Mouse (Mus musculus): ENCODE data around the gene Ttc7b. TPM values are rescaled to one million over a fixed set of nuclear protein-coding genes. Genes with fewer than 3 reads are reported as not detected.
A peak's percentile ranks its signal among the peaks of the same experiment; 100 is the strongest.

The Ttc7b gene
- 100 to 1,000 TPM; 229 to 246 TPM for total RNA-seq (2021)

GRCm38 (mm10) chr12:100520794-100521186, at the start of gene Ttc7b:
Ttc7b (minus strand) TSS chr12:100520826.
- intact Hi-C loops (cut with DNase I): loop anchor here (5.0 kb wide), 1 partner anchor 333 kb away; no protein-coding TSS in a partner anchor

GRCm38 (mm10) chr12:100568831-100569230, 48.2 kb upstream of the Ttc7b start:
- intact Hi-C loops (cut with DNase I): no loop called here
- peak; percentile 57 to 64 for DNase-seq (ENCODE audit: low spot score in 2 of 2)

More at GRCm38 (mm10) chr12:100520794-100521186, at the start of gene Ttc7b:
- DNase-seq (ENCODE audit: low spot score in 2 of 2): peak; percentile 52 to 68

- intact Hi-C loops (cut with DNase I): no loop called here
- DNase-seq (ENCODE audit: low spot score in 2 of 2): no peak
These were observed 47.5 kb upstream of the Ttc7b start for GRCm38 (mm10) chr12:100568105-100568504.

- DNase-seq (ENCODE audit: low spot score in 2 of 2): peak in 1 of 2 experiments; percentile 39
- intact Hi-C loops (cut with DNase I): no loop called here
These were observed 47.0 kb upstream of the Ttc7b start for GRCm38 (mm10) chr12:100567627-100568026.

- intact Hi-C loops (cut with DNase I): no loop called here
- no peak for DNase-seq (ENCODE audit: low spot score in 2 of 2)
These were observed 33.0 kb upstream of the Ttc7b start for GRCm38 (mm10) chr12:100553675-100554074.

- DNase-seq (ENCODE audit: low spot score in 2 of 2): no peak
- intact Hi-C loops (cut with DNase I): no loop called here
These were observed 31.3 kb upstream of the Ttc7b start for GRCm38 (mm10) chr12:100551972-100552371.

GRCm38 (mm10) chr12:100544194-100544567, 23.6 kb upstream of the Ttc7b start:
- intact Hi-C loops (cut with DNase I): no loop called here
- no peak for DNase-seq (ENCODE audit: low spot score in 2 of 2)

GRCm38 (mm10) chr12:100543437-100544193, 23.0 kb upstream of the Ttc7b start:
- DNase-seq (ENCODE audit: low spot score in 2 of 2): no peak

GRCm38 (mm10) chr12:100542494-100542893, 21.9 kb upstream of the Ttc7b start:
- no peak for DNase-seq (ENCODE audit: low spot score in 2 of 2)
- intact Hi-C loops (cut with DNase I): no loop called here

More at GRCm38 (mm10) chr12:100543437-100544193, 23.0 kb upstream of the Ttc7b start:
- intact Hi-C loops (cut with DNase I): no loop called here

- intact Hi-C loops (cut with DNase I): no loop called here
- no peak for DNase-seq (ENCODE audit: low spot score in 2 of 2)
These were observed 21.4 kb upstream of the Ttc7b start for GRCm38 (mm10) chr12:100542076-100542475.

GRCm38 (mm10) chr12:100539158-100539714, 18.6 kb upstream of the Ttc7b start:
- intact Hi-C loops (cut with DNase I): no loop called here
- no peak for DNase-seq (ENCODE audit: low spot score in 2 of 2)

- intact Hi-C loops (cut with DNase I): no loop called here
These were observed 18.0 kb upstream of the Ttc7b start for GRCm38 (mm10) chr12:100538445-100539157.

GRCm38 (mm10) chr12:100537091-100537490, 16.5 kb upstream of the Ttc7b start:
- intact Hi-C loops (cut with DNase I): no loop called here
- DNase-seq (ENCODE audit: low spot score in 2 of 2): peak in 1 of 2 experiments; percentile 2

More at GRCm38 (mm10) chr12:100538445-100539157, 18.0 kb upstream of the Ttc7b start:
- DNase-seq (ENCODE audit: low spot score in 2 of 2): no peak

GRCm38 (mm10) chr12:100535028-100535427, 14.4 kb upstream of the Ttc7b start:
- intact Hi-C loops (cut with DNase I): no loop called here
- no peak for DNase-seq (ENCODE audit: low spot score in 2 of 2)

GRCm38 (mm10) chr12:100534028-100534427, 13.4 kb upstream of the Ttc7b start:
- intact Hi-C loops (cut with DNase I): no loop called here
- DNase-seq (ENCODE audit: low spot score in 2 of 2): peak in 1 of 2 experiments; percentile 5

GRCm38 (mm10) chr12:100533209-100533608, 12.6 kb upstream of the Ttc7b start:
- DNase-seq (ENCODE audit: low spot score in 2 of 2): peak in 1 of 2 experiments; percentile 1

GRCm38 (mm10) chr12:100531740-100532139, 11.1 kb upstream of the Ttc7b start:
- intact Hi-C loops (cut with DNase I): no loop called here
- no peak for DNase-seq (ENCODE audit: low spot score in 2 of 2)

More at GRCm38 (mm10) chr12:100533209-100533608, 12.6 kb upstream of the Ttc7b start:
- intact Hi-C loops (cut with DNase I): no loop called here

GRCm38 (mm10) chr12:100530871-100531270, 10.2 kb upstream of the Ttc7b start:
- intact Hi-C loops (cut with DNase I): no loop called here
- no peak for DNase-seq (ENCODE audit: low spot score in 2 of 2)

GRCm38 (mm10) chr12:100529651-100530050, 9.0 kb upstream of the Ttc7b start:
- no peak for DNase-seq (ENCODE audit: low spot score in 2 of 2)
- intact Hi-C loops (cut with DNase I): no loop called here

GRCm38 (mm10) chr12:100529172-100529571, 8.5 kb upstream of the Ttc7b start:
- intact Hi-C loops (cut with DNase I): no loop called here
- no peak for DNase-seq (ENCODE audit: low spot score in 2 of 2)
